Mouse (Mus musculus): ENCODE measurements around the gene Lrrc17. TPM values are rescaled to one million over a fixed set of nuclear protein-coding genes. Genes with fewer than 3 reads are reported as not detected.
"Not testable (repeated sequence)": the region's sequence is repeated elsewhere in the genome, so short reads cannot be mapped to it uniquely, and the experiment has no call there.

Gene Lrrc17
- total RNA-seq, 2 experiments from 2014 or later = 0.25 to 0.37 TPM

GRCm38 (mm10) chr5:21578136-21578535 is 34.8 kb downstream of the Lrrc17 start:
- TF ChIP-seq CTCF (IDR thresholded peaks at IDR 0.05) = no peak
- H3K4me3 ChIP-seq = no peak overlapping the region
- no peak overlapping the region for H3K27ac ChIP-seq
- no peak for DNase-seq (ENCODE audit: extremely low spot score in 1 of 2, low spot score in 2 of 2)
- intact Hi-C loops (cut with DNase I) = no loop called here

- peak; percentile 70 for TF ChIP-seq CTCF (IDR thresholded peaks at IDR 0.05)
- Histone ChIP-seq H3K27ac (no peak overlapping the region), H3K4me3 (no peak overlapping the region)
- DNase-seq (ENCODE audit: extremely low spot score in 1 of 2, low spot score in 2 of 2) = peak in 1 of 2 experiments; percentile 34
- intact Hi-C loops (cut with DNase I) = loop anchor here (1.0 to 5.0 kb wide), 2 partner anchors 152 to 319 kb away; no protein-coding TSS in a partner anchor
These were observed 43.4 kb downstream of the Lrrc17 start for GRCm38 (mm10) chr5:21586763-21587162.

- intact Hi-C loops (cut with DNase I) = loop anchor here (5.0 kb wide), 1 partner anchor 320 kb away; no protein-coding TSS in a partner anchor
- H3K27ac ChIP-seq = no peak overlapping the region
- no peak for TF ChIP-seq CTCF (IDR thresholded peaks at IDR 0.05)
- H3K4me3 ChIP-seq = no peak overlapping the region
- DNase-seq (ENCODE audit: extremely low spot score in 1 of 2, low spot score in 2 of 2) = no peak
These were observed 44.3 kb downstream of the Lrrc17 start for GRCm38 (mm10) chr5:21587683-21588082.

GRCm38 (mm10) chr5:21588220-21588619 is 44.9 kb downstream of the Lrrc17 start:
- intact Hi-C loops (cut with DNase I) = loop anchor here (5.0 kb wide), 1 partner anchor 321 kb away; no protein-coding TSS in a partner anchor
- H3K4me3 ChIP-seq = no peak overlapping the region
- TF ChIP-seq CTCF (IDR thresholded peaks at IDR 0.05) = no peak
- H3K27ac ChIP-seq = no peak overlapping the region
- DNase-seq (ENCODE audit: extremely low spot score in 1 of 2, low spot score in 2 of 2) = no peak

- no peak for TF ChIP-seq CTCF (IDR thresholded peaks at IDR 0.05)
- Histone ChIP-seq H3K4me3 (no peak overlapping the region), H3K27ac (no peak overlapping the region)
- no peak for DNase-seq (ENCODE audit: extremely low spot score in 1 of 2, low spot score in 2 of 2)
- intact Hi-C loops (cut with DNase I) = no loop called here
These were observed 48.7 kb downstream of the Lrrc17 start for GRCm38 (mm10) chr5:21592106-21592505.

- DNase-seq (ENCODE audit: extremely low spot score in 1 of 2, low spot score in 2 of 2) = no peak
These were observed 49.9 kb downstream of the Lrrc17 start for GRCm38 (mm10) chr5:21593201-21593709.

GRCm38 (mm10) chr5:21599536-21599935 is 56.2 kb downstream of the Lrrc17 start:
- DNase-seq (ENCODE audit: extremely low spot score in 1 of 2, low spot score in 2 of 2); intact Hi-C loops (cut with DNase I): not testable (repeated sequence)

More at GRCm38 (mm10) chr5:21593201-21593709, 49.9 kb downstream of the Lrrc17 start:
- no peak overlapping the region for H3K4me3 ChIP-seq
- H3K27ac ChIP-seq = no peak overlapping the region
- intact Hi-C loops (cut with DNase I) = no loop called here
- no peak for TF ChIP-seq CTCF (IDR thresholded peaks at IDR 0.05)

GRCm38 (mm10) chr5:21599961-21600360 is 56.6 kb downstream of the Lrrc17 start:
- no peak for DNase-seq (ENCODE audit: extremely low spot score in 1 of 2, low spot score in 2 of 2)
- H3K4me3 ChIP-seq = no peak overlapping the region
- intact Hi-C loops (cut with DNase I) = no loop called here
- TF ChIP-seq CTCF (IDR thresholded peaks at IDR 0.05) = no peak
- no peak overlapping the region for H3K27ac ChIP-seq

More at GRCm38 (mm10) chr5:21599536-21599935, 56.2 kb downstream of the Lrrc17 start:
- not testable (repeated sequence) for H3K4me3 ChIP-seq, H3K27ac ChIP-seq

- intact Hi-C loops (cut with DNase I) = no loop called here
- H3K4me3 ChIP-seq = no peak overlapping the region
- DNase-seq (ENCODE audit: extremely low spot score in 1 of 2, low spot score in 2 of 2) = no peak
- no peak for TF ChIP-seq CTCF (IDR thresholded peaks at IDR 0.05)
- H3K27ac ChIP-seq = no peak overlapping the region
These were observed 62.6 kb downstream of the Lrrc17 start for GRCm38 (mm10) chr5:21605936-21606335.

- TF ChIP-seq CTCF (IDR thresholded peaks at IDR 0.05) = no peak
- Histone ChIP-seq H3K27ac (peak overlapping the region; percentile 88), H3K4me3 (no peak overlapping the region)
- intact Hi-C loops (cut with DNase I) = loop anchor here (2.0 kb wide), 1 partner anchor 34 kb away; no protein-coding TSS in a partner anchor
- DNase-seq (ENCODE audit: extremely low spot score in 1 of 2, low spot score in 2 of 2) = peak in 1 of 2 experiments; percentile 24
These were observed 65.2 kb downstream of the Lrrc17 start for GRCm38 (mm10) chr5:21608311-21609304.

- no peak for TF ChIP-seq CTCF (IDR thresholded peaks at IDR 0.05)
- intact Hi-C loops (cut with DNase I) = no loop called here
- Histone ChIP-seq H3K27ac (no peak overlapping the region), H3K4me3 (no peak overlapping the region)
- DNase-seq (ENCODE audit: extremely low spot score in 1 of 2, low spot score in 2 of 2) = no peak
These were observed 67.6 kb downstream of the Lrrc17 start for GRCm38 (mm10) chr5:21610996-21611395.

- intact Hi-C loops (cut with DNase I); DNase-seq (ENCODE audit: extremely low spot score in 1 of 2, low spot score in 2 of 2); H3K4me3 ChIP-seq; H3K27ac ChIP-seq: not testable (repeated sequence)
These were observed 70.9 kb downstream of the Lrrc17 start for GRCm38 (mm10) chr5:21614299-21614698.
